ENCODE assay signal across 9 mouse cellular contexts in genomic region chr5:65863349-65863749, GRCm38 (mm10). TPM values are rescaled to one million over a fixed set of nuclear protein-coding genes. Genes with fewer than 3 reads are reported as not detected.
A peak's percentile ranks its signal among the peaks of the same experiment; 100 is the strongest.
DNase-seq lines count a peak whose midpoint lies in the region; ATAC-seq and TF ChIP-seq lines count a peak whose summit lies in the region.
"Had no signal": no experiment of that assay in that cellular context is flagged by ENCODE, and none has a peak within 500 bp of the region (broad histone marks: within the 10 kb centered on the region; RNA-seq: fewer than 3 reads in every experiment).

No protein-coding gene starts in this region.

- H3K4me2 ChIP-seq in kidney, embryonic 15.5 days = no peak overlapping the region
- no peak overlapping the region for H3K4me2 ChIP-seq in intestine, embryonic 16.5 days (ENCODE audit: low read depth, low read length)
- no peak overlapping the region for H3K4me2 ChIP-seq in midbrain, embryonic 14.5 days (ENCODE audit: low read length)
- H3K4me2 ChIP-seq: limb, embryonic 13.5 days had no signal

- DNase-seq in gastrocnemius, adult 2 months = peak; percentile 46
- DNase-seq in gastrocnemius, postnatal 4 days (ENCODE audit: low spot score in 2 of 2) = no peak
- DNase-seq in brain, adult 2 months (ENCODE audit: low read depth, low spot score) = peak; percentile 26
- DNase-seq in naive thymus-derived CD4-positive, alpha-beta T cell, adult 2 months (ENCODE audit: low read depth) = peak; percentile 96
- no peak for DNase-seq in midbrain, embryonic 14.5 days
- DNase-seq in ovary, postnatal 36 days (ENCODE audit: low spot score) = no peak

- ATAC-seq in kidney, embryonic 15.5 days (replicated peaks; ENCODE audit: low FRiP score) = no peak
- no peak for ATAC-seq in intestine, embryonic 16.5 days
- ATAC-seq in midbrain, embryonic 14.5 days (ENCODE audit: low FRiP score, low TSS enrichment) = no peak

- TF ChIP-seq CTCF in gastrocnemius, adult 2 months (IDR thresholded peaks at IDR 0.05) = no peak

- WGBS in kidney, embryonic 15.5 days = 73% methylated on average over 12 of the region's 12 CpGs
- WGBS in intestine, embryonic 16.5 days = 77% methylated on average over 12 of the region's 12 CpGs
- WGBS in midbrain, embryonic 14.5 days = 88% methylated on average over 12 of the region's 12 CpGs

- intact Hi-C loops in gastrocnemius, adult 2 months (cut with DNase I) = no loop called here

- H3K4me3 ChIP-seq in gastrocnemius, adult 2 months = peak overlapping the region; percentile 53
- H3K4me3 ChIP-seq in kidney, embryonic 15.5 days (replicated peaks) = no peak overlapping the region
- no peak overlapping the region for H3K4me3 ChIP-seq in intestine, embryonic 16.5 days (ENCODE audit: low read length)
- no peak overlapping the region for H3K4me3 ChIP-seq in midbrain, embryonic 14.5 days (replicated peaks; ENCODE audit: low read depth, low read length)
- H3K4me3 ChIP-seq: limb, embryonic 13.5 days had no signal

- H3K9ac ChIP-seq in kidney, embryonic 15.5 days = no peak overlapping the region
- H3K9ac ChIP-seq in intestine, embryonic 16.5 days (ENCODE audit: low read depth, low read length) = no peak overlapping the region
- no peak overlapping the region for H3K9ac ChIP-seq in midbrain, embryonic 14.5 days (replicated peaks; ENCODE audit: low read length)
- H3K9ac ChIP-seq: limb, embryonic 13.5 days had no signal

- peaks cover 11% of the 10 kb centered on the region for H3K4me1 ChIP-seq in kidney, embryonic 15.5 days
- peaks cover 2% of the 10 kb centered on the region; the same call in 1 of the 2 replicates for H3K4me1 ChIP-seq in intestine, embryonic 16.5 days (ENCODE audit: control insufficient read depth, insufficient read depth, low read length)
- H3K4me1 ChIP-seq in midbrain, embryonic 14.5 days (ENCODE audit: control insufficient read depth, insufficient read depth, low read length) = no peaks in the 10 kb centered on the region

- H3K27me3 ChIP-seq in kidney, embryonic 15.5 days = no peaks in the 10 kb centered on the region
- H3K27me3 ChIP-seq in intestine, embryonic 16.5 days (replicated peaks; ENCODE audit: control insufficient read depth, insufficient read depth, low read length) = no peaks in the 10 kb centered on the region
- no peaks in the 10 kb centered on the region for H3K27me3 ChIP-seq in midbrain, embryonic 14.5 days (ENCODE audit: control insufficient read depth, insufficient read depth, low read length)
- H3K27me3 ChIP-seq: limb, embryonic 13.5 days had no signal

- H3K36me3 ChIP-seq in kidney, embryonic 15.5 days = no peaks in the 10 kb centered on the region
- no peaks in the 10 kb centered on the region for H3K36me3 ChIP-seq in intestine, embryonic 16.5 days (ENCODE audit: control insufficient read depth, insufficient read depth, low read length)
- H3K36me3 ChIP-seq in midbrain, embryonic 14.5 days (ENCODE audit: control insufficient read depth, insufficient read depth, low read length) = no peaks in the 10 kb centered on the region
- H3K36me3 ChIP-seq: limb, embryonic 13.5 days had no signal

- H3K27ac ChIP-seq in gastrocnemius, adult 2 months = peak overlapping the region; percentile 57
- 0 out of 2 replicates have a peak overlapping the region, but pooled peaks have one; percentile 15 for H3K27ac ChIP-seq in kidney, embryonic 15.5 days
- no peak overlapping the region for H3K27ac ChIP-seq in intestine, embryonic 16.5 days (ENCODE audit: low read length)
- H3K27ac ChIP-seq in midbrain, embryonic 14.5 days (replicated peaks; ENCODE audit: low read depth, low read length) = no peak overlapping the region
- H3K27ac ChIP-seq: limb, embryonic 13.5 days had no signal

- H3K9me3 ChIP-seq in kidney, embryonic 15.5 days (replicated peaks) = no peaks in the 10 kb centered on the region
- no peaks in the 10 kb centered on the region for H3K9me3 ChIP-seq in intestine, embryonic 16.5 days (ENCODE audit: control insufficient read depth, low read length)
- no peaks in the 10 kb centered on the region for H3K9me3 ChIP-seq in midbrain, embryonic 14.5 days (ENCODE audit: control insufficient read depth, low read length)
- H3K9me3 ChIP-seq: limb, embryonic 13.5 days had no signal

RNA-seq across cellular contexts. Expression of gene Rhoh, which starts 2.3 kb away (rescaled TPM):
- total RNA-seq in gastrocnemius, adult 2 months (2021) = under 1 TPM; 0.26 to 0.31 TPM
- 1 to 10 TPM; 1.9 to 2.4 TPM for total RNA-seq in gastrocnemius, postnatal 4 days (2021)
- polyA plus RNA-seq in kidney, embryonic 15.5 days (2015; fragmentation: Nextera tagmentation; extraction: Ambion mirVana) = 0.50 and 0.78 TPM in 2 replicates
- 0.94 and 1.3 TPM in 2 replicates for polyA plus RNA-seq in intestine, embryonic 16.5 days (2015; fragmentation: Nextera tagmentation; extraction: Ambion mirVana)
- 0.12 and 0.34 TPM in 2 replicates for polyA plus RNA-seq in midbrain, embryonic 14.5 days (2014; fragmentation: Nextera tagmentation; extraction: Ambion mirVana)

Comparison
In these comparisons a context has a peak if more than half of its experiments do, and no peak if none do; other contexts are left out.
1. DNase-seq: peak in gastrocnemius, adult 2 months (single experiment), brain, adult 2 months (single experiment) and naive thymus-derived CD4-positive, alpha-beta T cell, adult 2 months (single experiment); none in gastrocnemius, postnatal 4 days (0 of 2), midbrain, embryonic 14.5 days (single experiment) and ovary, postnatal 36 days (single experiment).
2. H3K27ac ChIP-seq: peak in gastrocnemius, adult 2 months (single experiment) and kidney, embryonic 15.5 days (single experiment); none in intestine, embryonic 16.5 days (single experiment) and midbrain, embryonic 14.5 days (single experiment).